Mouse (Mus musculus): ENCODE measurements at regions not wholly inside any gene's neighbourhood (a gene's known extent, or its start where the extent isn't known, plus 50 kb on each side); places are given as distances from the start of the nearest gene placed in this dataset.

GRCm38 (mm10) chr15:18608533-18608932 lies 210.2 kb upstream of the Cdh10 start:
- no peak for DNase-seq (ENCODE audit: low read depth, low spot score)

GRCm38 (mm10) chr15:18623692-18624281 lies 195.0 kb upstream of the Cdh10 start:
- peak; percentile 20 for DNase-seq (ENCODE audit: low read depth, low spot score)

GRCm38 (mm10) chr15:18624956-18625355 lies 193.8 kb upstream of the Cdh10 start:
- DNase-seq (ENCODE audit: low read depth, low spot score) = no peak

GRCm38 (mm10) chr15:18626961-18627360 lies 191.8 kb upstream of the Cdh10 start:
- DNase-seq (ENCODE audit: low read depth, low spot score) = no peak

Measured in R1 (cell line).